Mouse (Mus musculus): Measurements from ENCODE around the gene Gm10563. TPM values are rescaled to one million over a fixed set of nuclear protein-coding genes. Genes with fewer than 3 reads are reported as not detected.

Gene Gm10563
- polyA plus RNA-seq, 1 experiment from 2014 or later: not detected

DNA sequence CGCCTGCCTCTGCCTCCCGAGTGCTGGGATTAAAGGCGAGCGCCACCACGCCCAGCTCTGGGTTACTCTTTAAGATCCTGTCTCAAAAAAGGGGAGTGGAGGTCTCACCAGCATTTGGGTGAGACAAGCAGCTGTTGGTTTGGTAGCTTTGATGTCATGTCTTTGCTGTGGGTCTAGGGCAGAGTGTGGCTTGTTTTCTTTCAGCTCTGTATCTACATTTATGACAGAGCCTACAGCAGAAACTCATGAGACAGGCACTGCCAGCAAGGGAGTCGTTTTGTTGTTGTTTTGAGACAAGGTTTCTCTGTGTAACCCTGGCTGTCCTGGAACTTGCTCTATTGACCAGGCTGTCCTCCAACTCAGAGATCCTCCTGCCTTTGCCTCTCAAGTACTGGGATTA lies 41.4 kb downstream of the Gm10563 start:
- Histone ChIP-seq H3K4me3 (ENCODE audit: low read depth, low read length) (no peak overlapping the region), H3K4me2 (no peak overlapping the region), H3K4me1 (ENCODE audit: control insufficient read depth, insufficient read depth, low read length) (peaks cover 9% of the 10 kb centered on the region), H3K9ac (ENCODE audit: low read length) (no peak overlapping the region), H3K36me3 (ENCODE audit: control insufficient read depth, insufficient read depth, low read length) (no peaks in the 10 kb centered on the region), H3K9me3 (ENCODE audit: control insufficient read depth, low read length) (no peaks in the 10 kb centered on the region), H3K27ac (ENCODE audit: low read depth, low read length) (no peak overlapping the region), H3K27me3 (ENCODE audit: control insufficient read depth, insufficient read depth, low read length) (no peaks in the 10 kb centered on the region)
- no peak for ATAC-seq (ENCODE audit: low FRiP score)
- no peak for DNase-seq (ENCODE audit: low spot score, missing footprints)
- WGBS: 95% methylated on average over 6 of the region's 6 CpGs

GRCm38 (mm10) chr4:155602753-155603152 lies 42.5 kb downstream of the Gm10563 start:
- WGBS: 89% methylated on average over 1 of the region's 1 CpGs
- H3K4me1 ChIP-seq (ENCODE audit: control insufficient read depth, insufficient read depth, low read length): peaks cover 9% of the 10 kb centered on the region
- no peak overlapping the region; the same call in 1 of the 2 replicates for H3K9ac ChIP-seq (ENCODE audit: low read length)
- peak overlapping the region; percentile 97 for H3K4me2 ChIP-seq
- no peak for DNase-seq (ENCODE audit: low spot score, missing footprints)
- no peak overlapping the region for H3K27ac ChIP-seq (ENCODE audit: low read depth, low read length)
- ATAC-seq (ENCODE audit: low FRiP score): no peak
- no peaks in the 10 kb centered on the region for H3K9me3 ChIP-seq (ENCODE audit: control insufficient read depth, low read length)
- H3K4me3 ChIP-seq (ENCODE audit: low read depth, low read length): no peak overlapping the region
- H3K36me3 ChIP-seq (ENCODE audit: control insufficient read depth, insufficient read depth, low read length): no peaks in the 10 kb centered on the region
- H3K27me3 ChIP-seq (ENCODE audit: control insufficient read depth, insufficient read depth, low read length): no peaks in the 10 kb centered on the region

DNA sequence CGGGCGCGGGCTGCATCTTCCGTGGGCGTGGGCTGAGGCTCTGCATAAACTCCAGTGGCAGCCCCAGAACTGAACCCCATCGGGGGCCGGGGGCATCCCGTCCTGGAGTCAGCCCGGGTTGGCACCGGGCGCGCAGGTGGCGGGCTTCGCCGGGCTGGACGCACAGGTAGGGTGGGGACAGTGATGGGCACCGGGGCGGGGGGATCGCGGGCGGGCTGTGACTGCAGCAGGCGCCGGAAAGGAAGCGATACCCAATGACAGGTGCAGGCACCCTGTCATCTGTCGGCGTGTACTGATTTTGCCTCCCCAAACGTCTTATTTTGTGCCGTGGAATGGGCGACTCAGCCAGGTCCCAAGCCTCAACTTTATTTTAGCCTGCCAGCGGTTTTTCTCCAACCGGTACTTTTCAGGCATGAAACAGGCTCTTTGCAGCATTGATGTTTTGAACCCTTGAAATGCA lies 43.2 kb downstream of the Gm10563 start:
- Histone ChIP-seq H3K9ac (ENCODE audit: low read length) (peak overlapping the region; percentile 86), H3K27me3 (ENCODE audit: control insufficient read depth, insufficient read depth, low read length) (no peaks in the 10 kb centered on the region)
- peak; percentile 67; the same call in 1 of the 2 replicates for ATAC-seq (ENCODE audit: low FRiP score)

DNA sequence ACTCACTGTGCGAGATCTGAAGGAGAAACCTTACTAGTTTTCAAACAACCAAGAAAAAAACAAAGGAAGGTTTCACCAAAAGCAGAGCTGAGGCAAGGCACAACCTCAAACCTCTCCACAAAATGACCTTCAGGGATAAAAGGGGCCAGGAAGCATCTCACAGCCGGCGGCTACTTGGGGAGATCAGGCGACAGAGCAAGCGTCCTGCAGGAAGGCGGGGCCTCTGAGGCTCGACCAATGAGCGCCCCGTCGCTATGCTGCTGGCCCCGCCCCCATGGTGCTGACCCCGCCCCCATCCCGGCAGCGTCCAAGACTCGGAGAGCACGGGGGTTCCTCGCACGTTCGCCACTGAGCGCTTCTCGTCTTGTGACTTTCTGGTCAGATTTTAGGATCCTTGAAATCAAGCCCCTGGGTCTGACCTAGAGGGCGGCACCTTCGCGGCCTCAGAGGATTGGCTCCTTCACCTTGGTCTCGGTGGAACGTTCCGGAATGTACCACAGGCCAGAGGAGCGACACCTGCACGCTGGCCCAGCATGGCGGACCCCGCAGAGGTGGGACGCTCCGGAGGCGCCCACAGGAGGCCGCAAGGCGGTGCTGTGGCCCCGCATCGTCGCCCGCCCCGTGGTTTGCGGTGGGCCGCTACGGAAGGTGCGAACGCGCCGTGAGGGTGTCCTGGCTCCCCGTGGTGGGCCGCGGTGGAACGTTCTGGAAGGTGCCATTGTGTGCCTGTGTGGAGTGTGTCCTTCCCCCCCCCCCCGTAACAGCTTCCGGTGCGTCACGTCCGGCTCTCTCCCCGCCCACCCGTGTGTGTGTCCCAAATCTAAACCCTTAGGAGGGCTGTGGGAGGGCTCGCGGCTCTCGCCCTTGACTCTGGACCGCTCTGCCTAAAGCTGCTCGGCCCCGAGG lies 43.9 kb downstream of the Gm10563 start, which contains the start of gene Slc35e2:
Gene Slc35e2 (plus strand): TSS at position 326 of the 906 bp plus-strand sequence.
- Histone ChIP-seq H3K9ac (ENCODE audit: low read length) (peak within 1 kb of the TSS; percentile 86), H3K4me1 (ENCODE audit: control insufficient read depth, insufficient read depth, low read length) (peaks cover 9% of the 10 kb centered on the region), H3K36me3 (ENCODE audit: control insufficient read depth, insufficient read depth, low read length) (no peaks in the 10 kb centered on the region), H3K9me3 (ENCODE audit: control insufficient read depth, low read length) (no peaks in the 10 kb centered on the region), H3K4me3 (ENCODE audit: low read depth, low read length) (peak within 1 kb of the TSS; percentile 94), H3K27me3 (ENCODE audit: control insufficient read depth, insufficient read depth, low read length) (no peaks in the 10 kb centered on the region), H3K4me2 (peak within 1 kb of the TSS; percentile 97), H3K27ac (ENCODE audit: low read depth, low read length) (peak within 1 kb of the TSS; percentile 95)
- under 1% methylated on average over 64 of the region's 65 CpGs for WGBS
- ATAC-seq (ENCODE audit: low FRiP score) (peak; percentile 96), DNase-seq (ENCODE audit: low spot score, missing footprints) (peak; percentile 100)

More for the DNA sequence above, 43.2 kb downstream of the Gm10563 start:
- H3K4me1 ChIP-seq (ENCODE audit: control insufficient read depth, insufficient read depth, low read length): peaks cover 9% of the 10 kb centered on the region
- H3K4me3 ChIP-seq (ENCODE audit: low read depth, low read length): peak overlapping the region; percentile 94
- peak overlapping the region; percentile 95 for H3K27ac ChIP-seq (ENCODE audit: low read depth, low read length)
- H3K9me3 ChIP-seq (ENCODE audit: control insufficient read depth, low read length): no peaks in the 10 kb centered on the region
- H3K4me2 ChIP-seq: peak overlapping the region; percentile 97
- 2% methylated on average over 31 of the region's 31 CpGs for WGBS
- H3K36me3 ChIP-seq (ENCODE audit: control insufficient read depth, insufficient read depth, low read length): no peaks in the 10 kb centered on the region
- no peak for DNase-seq (ENCODE audit: low spot score, missing footprints)

DNA sequence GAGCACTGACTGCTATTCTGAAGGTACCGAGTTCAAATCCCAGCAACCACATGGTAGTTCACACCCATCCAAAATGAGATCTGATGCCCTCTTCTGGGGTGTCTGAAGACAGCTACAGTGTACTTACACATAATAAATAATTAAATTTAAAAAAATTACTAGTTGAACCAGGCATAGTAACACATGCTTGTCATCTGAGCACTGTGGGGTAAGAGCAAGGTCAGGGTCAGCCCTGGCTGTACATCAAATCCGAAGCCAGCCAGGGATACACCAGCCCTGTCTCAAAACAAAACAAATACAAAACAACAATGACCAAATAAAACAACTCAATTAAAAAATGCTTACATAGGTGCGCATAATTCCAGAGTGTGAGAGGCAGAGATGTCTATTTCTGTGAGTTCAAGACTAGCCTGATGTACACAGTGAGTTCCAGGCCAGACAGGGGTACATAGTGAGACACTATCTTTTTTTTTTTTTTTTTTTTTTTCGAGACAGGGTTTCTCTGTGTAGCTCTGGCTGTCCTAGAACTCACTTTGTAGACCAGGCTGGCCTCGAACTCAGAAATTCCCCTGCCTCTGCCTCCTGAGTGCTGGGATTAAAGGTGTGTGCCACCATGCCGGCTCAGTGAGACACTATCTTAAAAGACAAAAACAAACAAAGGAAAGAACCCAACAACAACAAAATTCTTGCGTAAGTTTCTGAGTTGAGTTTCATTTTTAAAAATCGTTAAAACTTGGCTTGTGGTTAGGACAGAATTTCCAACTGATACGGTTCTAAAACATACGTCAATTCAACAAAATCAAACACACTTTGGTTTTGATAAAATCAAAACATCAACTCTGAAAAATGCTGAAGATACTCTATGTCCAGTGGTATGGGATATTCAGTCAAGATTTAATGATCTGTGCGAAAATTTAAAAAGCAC lies 45.0 kb downstream of the Gm10563 start:
- WGBS: 87% methylated on average over 11 of the region's 11 CpGs
- H3K9ac ChIP-seq (ENCODE audit: low read length): peak overlapping the region; percentile 86
- ATAC-seq (ENCODE audit: low FRiP score) (no peak), DNase-seq (ENCODE audit: low spot score, missing footprints) (no peak)
- H3K27me3 ChIP-seq (ENCODE audit: control insufficient read depth, insufficient read depth, low read length): no peaks in the 10 kb centered on the region
- H3K4me2 ChIP-seq: peak overlapping the region; percentile 97
- H3K9me3 ChIP-seq (ENCODE audit: control insufficient read depth, low read length): no peaks in the 10 kb centered on the region
- H3K36me3 ChIP-seq (ENCODE audit: control insufficient read depth, insufficient read depth, low read length): no peaks in the 10 kb centered on the region
- H3K27ac ChIP-seq (ENCODE audit: low read depth, low read length): peak overlapping the region; percentile 95
- H3K4me1 ChIP-seq (ENCODE audit: control insufficient read depth, insufficient read depth, low read length): peaks cover 9% of the 10 kb centered on the region
- peak overlapping the region; percentile 94 for H3K4me3 ChIP-seq (ENCODE audit: low read depth, low read length)

GRCm38 (mm10) chr4:155598536-155598935 lies 46.7 kb downstream of the Gm10563 start:
- ATAC-seq (ENCODE audit: low FRiP score): no peak
- Histone ChIP-seq H3K4me2 (no peak overlapping the region), H3K9ac (ENCODE audit: low read length) (no peak overlapping the region), H3K4me1 (ENCODE audit: control insufficient read depth, insufficient read depth, low read length) (peaks cover 9% of the 10 kb centered on the region), H3K27ac (ENCODE audit: low read depth, low read length) (no peak overlapping the region), H3K27me3 (ENCODE audit: control insufficient read depth, insufficient read depth, low read length) (no peaks in the 10 kb centered on the region), H3K36me3 (ENCODE audit: control insufficient read depth, insufficient read depth, low read length) (no peaks in the 10 kb centered on the region), H3K4me3 (ENCODE audit: low read depth, low read length) (no peak overlapping the region), H3K9me3 (ENCODE audit: control insufficient read depth, low read length) (no peaks in the 10 kb centered on the region)
- 24% methylated on average over 20 of the region's 20 CpGs for WGBS
- DNase-seq (ENCODE audit: low spot score, missing footprints): no peak

GRCm38 (mm10) chr4:155596606-155597005 lies 48.6 kb downstream of the Gm10563 start:
- no peak for ATAC-seq (ENCODE audit: low FRiP score)
- 75% methylated on average over 5 of the region's 5 CpGs for WGBS

GRCm38 (mm10) chr4:155595777-155596176 lies 49.4 kb downstream of the Gm10563 start:
- no peaks in the 10 kb centered on the region for H3K27me3 ChIP-seq (ENCODE audit: control insufficient read depth, insufficient read depth, low read length)
- no peak overlapping the region for H3K4me3 ChIP-seq (ENCODE audit: low read depth, low read length)
- H3K9ac ChIP-seq (ENCODE audit: low read length): no peak overlapping the region
- no peak overlapping the region for H3K4me2 ChIP-seq
- H3K4me1 ChIP-seq (ENCODE audit: control insufficient read depth, insufficient read depth, low read length): peaks cover 2% of the 10 kb centered on the region; the same call in 1 of the 2 replicates
- ATAC-seq (ENCODE audit: low FRiP score) (no peak), DNase-seq (ENCODE audit: low spot score, missing footprints) (no peak)
- H3K9me3 ChIP-seq (ENCODE audit: control insufficient read depth, low read length): no peaks in the 10 kb centered on the region
- no peak overlapping the region for H3K27ac ChIP-seq (ENCODE audit: low read depth, low read length)
- WGBS: 87% methylated on average over 3 of the region's 3 CpGs
- H3K36me3 ChIP-seq (ENCODE audit: control insufficient read depth, insufficient read depth, low read length): no peaks in the 10 kb centered on the region

More at GRCm38 (mm10) chr4:155596606-155597005, 48.6 kb downstream of the Gm10563 start:
- H3K4me3 ChIP-seq (ENCODE audit: low read depth, low read length): no peak overlapping the region
- no peak for DNase-seq (ENCODE audit: low spot score, missing footprints)
- H3K36me3 ChIP-seq (ENCODE audit: control insufficient read depth, insufficient read depth, low read length): no peaks in the 10 kb centered on the region
- no peak overlapping the region for H3K4me2 ChIP-seq
- H3K4me1 ChIP-seq (ENCODE audit: control insufficient read depth, insufficient read depth, low read length): peaks cover 3% of the 10 kb centered on the region; the same call in 1 of the 2 replicates
- no peaks in the 10 kb centered on the region for H3K27me3 ChIP-seq (ENCODE audit: control insufficient read depth, insufficient read depth, low read length)
- H3K9me3 ChIP-seq (ENCODE audit: control insufficient read depth, low read length): no peaks in the 10 kb centered on the region
- no peak overlapping the region for H3K9ac ChIP-seq (ENCODE audit: low read length)
- H3K27ac ChIP-seq (ENCODE audit: low read depth, low read length): no peak overlapping the region

Data from midbrain, embryonic 11.5 days (tissue).